Mouse (Mus musculus): ENCODE results near the gene Gm20388. TPM values are rescaled to one million over a fixed set of nuclear protein-coding genes. Genes with fewer than 3 reads are reported as not detected.

Gene Gm20388
- polyA plus RNA-seq, 1 experiment, result 59.3 TPM

GRCm38 (mm10) chr8:121847987-121848386 lies 1937.3 kb downstream of the Gm20388 start:
- DNase-seq (ENCODE audit: low read depth), result no peak
- TF ChIP-seq CTCF (IDR thresholded peaks at IDR 0.05; ENCODE audit: borderline replicate concordance, extremely low read depth, insufficient read depth, insufficient read length) (no peak), POLR2A (IDR thresholded peaks at IDR 0.05; ENCODE audit: borderline replicate concordance, extremely low read depth, insufficient read depth, insufficient read length, poor library complexity, severe bottlenecking) (no peak)

- no peak for TF ChIP-seq POLR2A (IDR thresholded peaks at IDR 0.05; ENCODE audit: borderline replicate concordance, extremely low read depth, insufficient read depth, insufficient read length, poor library complexity, severe bottlenecking)
- TF ChIP-seq CTCF (IDR thresholded peaks at IDR 0.05; ENCODE audit: borderline replicate concordance, extremely low read depth, insufficient read depth, insufficient read length), result no peak
- no peak for DNase-seq (ENCODE audit: low read depth)
These were observed 1937.9 kb downstream of the Gm20388 start for GRCm38 (mm10) chr8:121848495-121848894.

DNA sequence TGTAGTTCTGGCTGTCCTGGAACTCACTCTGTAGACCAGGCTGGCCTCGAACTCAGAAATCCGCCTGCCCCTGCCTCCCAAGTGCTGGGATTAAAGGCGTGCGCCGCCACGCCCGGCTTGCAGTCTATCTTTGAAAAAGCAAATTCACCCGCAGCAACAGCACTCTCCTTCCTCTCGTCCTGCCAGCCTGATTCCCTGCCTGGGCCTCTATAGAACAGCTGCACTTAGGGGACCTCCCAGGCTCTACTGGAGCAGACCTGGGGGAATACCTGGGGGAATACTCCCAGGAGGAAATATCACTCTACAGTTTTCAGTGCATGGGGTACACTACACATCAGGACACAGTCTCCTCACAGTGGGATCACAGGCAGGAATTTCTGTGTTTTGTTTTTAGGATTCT lies 1938.7 kb downstream of the Gm20388 start:
- TF ChIP-seq CTCF (IDR thresholded peaks at IDR 0.05; ENCODE audit: borderline replicate concordance, extremely low read depth, insufficient read depth, insufficient read length) (no peak), POLR2A (IDR thresholded peaks at IDR 0.05; ENCODE audit: borderline replicate concordance, extremely low read depth, insufficient read depth, insufficient read length, poor library complexity, severe bottlenecking) (no peak)
- DNase-seq (ENCODE audit: low read depth), result no peak

GRCm38 (mm10) chr8:121850018-121850417 lies 1939.4 kb downstream of the Gm20388 start:
- TF ChIP-seq POLR2A (IDR thresholded peaks at IDR 0.05; ENCODE audit: borderline replicate concordance, extremely low read depth, insufficient read depth, insufficient read length, poor library complexity, severe bottlenecking), result no peak
- TF ChIP-seq CTCF (IDR thresholded peaks at IDR 0.05; ENCODE audit: borderline replicate concordance, extremely low read depth, insufficient read depth, insufficient read length), result peak; percentile 96
- peak; percentile 90 for DNase-seq (ENCODE audit: low read depth)

- TF ChIP-seq CTCF (IDR thresholded peaks at IDR 0.05; ENCODE audit: borderline replicate concordance, extremely low read depth, insufficient read depth, insufficient read length) (no peak), POLR2A (IDR thresholded peaks at IDR 0.05; ENCODE audit: borderline replicate concordance, extremely low read depth, insufficient read depth, insufficient read length, poor library complexity, severe bottlenecking) (no peak)
- DNase-seq (ENCODE audit: low read depth), result no peak
These were observed 1939.8 kb downstream of the Gm20388 start for GRCm38 (mm10) chr8:121850436-121850820.

DNA sequence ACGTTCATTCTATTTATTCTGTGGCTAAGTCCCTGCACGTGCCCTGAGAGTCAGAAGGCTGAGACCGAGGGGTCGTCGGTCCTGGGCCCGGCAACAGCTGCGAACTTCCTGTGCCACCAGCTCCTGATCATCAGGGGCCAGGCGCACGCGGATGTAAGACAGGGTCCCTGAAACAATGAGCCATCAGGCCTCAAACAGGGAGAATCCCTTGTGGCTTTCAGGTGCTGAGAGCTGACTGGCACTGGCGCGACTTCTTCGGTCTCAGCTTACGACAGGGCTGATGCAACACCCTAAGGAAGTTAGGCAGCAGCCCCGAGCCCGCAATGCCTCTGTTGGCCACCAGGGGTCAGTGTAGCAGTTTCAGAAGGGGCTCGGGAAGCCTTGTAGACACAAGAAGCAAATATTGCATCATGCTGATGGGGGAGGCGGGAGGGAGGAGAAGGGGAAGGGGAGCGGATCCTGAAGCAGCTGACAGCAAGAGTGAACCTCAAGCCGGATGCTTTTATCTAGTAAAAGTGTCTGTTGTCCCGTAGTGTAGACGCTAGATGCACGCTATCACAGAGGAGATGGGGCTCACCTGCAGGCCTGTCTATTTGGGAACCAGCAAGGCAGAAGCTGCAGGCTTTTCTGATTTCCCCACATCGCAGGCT lies 1940.3 kb downstream of the Gm20388 start:
- TF ChIP-seq CTCF (IDR thresholded peaks at IDR 0.05; ENCODE audit: borderline replicate concordance, extremely low read depth, insufficient read depth, insufficient read length), result peak; percentile 99
- TF ChIP-seq POLR2A (IDR thresholded peaks at IDR 0.05; ENCODE audit: borderline replicate concordance, extremely low read depth, insufficient read depth, insufficient read length, poor library complexity, severe bottlenecking), result no peak
- DNase-seq (ENCODE audit: low read depth), result peak; percentile 97

- TF ChIP-seq POLR2A (IDR thresholded peaks at IDR 0.05; ENCODE audit: borderline replicate concordance, extremely low read depth, insufficient read depth, insufficient read length, poor library complexity, severe bottlenecking), result no peak
- no peak for TF ChIP-seq CTCF (IDR thresholded peaks at IDR 0.05; ENCODE audit: borderline replicate concordance, extremely low read depth, insufficient read depth, insufficient read length)
- DNase-seq (ENCODE audit: low read depth), result no peak
These were observed 1941.1 kb downstream of the Gm20388 start for GRCm38 (mm10) chr8:121851716-121852115.

GRCm38 (mm10) chr8:121852464-121852863 lies 1941.8 kb downstream of the Gm20388 start:
- no peak for DNase-seq (ENCODE audit: low read depth)
- TF ChIP-seq CTCF (IDR thresholded peaks at IDR 0.05; ENCODE audit: borderline replicate concordance, extremely low read depth, insufficient read depth, insufficient read length) (no peak), POLR2A (IDR thresholded peaks at IDR 0.05; ENCODE audit: borderline replicate concordance, extremely low read depth, insufficient read depth, insufficient read length, poor library complexity, severe bottlenecking) (no peak)

- DNase-seq (ENCODE audit: low read depth), result no peak
These were observed 1942.9 kb downstream of the Gm20388 start for GRCm38 (mm10) chr8:121853586-121853985.

GRCm38 (mm10) chr8:121856071-121856746 lies 1945.6 kb downstream of the Gm20388 start:
- TF ChIP-seq CTCF (IDR thresholded peaks at IDR 0.05; ENCODE audit: borderline replicate concordance, extremely low read depth, insufficient read depth, insufficient read length) (no peak), POLR2A (IDR thresholded peaks at IDR 0.05; ENCODE audit: borderline replicate concordance, extremely low read depth, insufficient read depth, insufficient read length, poor library complexity, severe bottlenecking) (no peak)
- no peak for DNase-seq (ENCODE audit: low read depth)

More at GRCm38 (mm10) chr8:121853586-121853985, 1942.9 kb downstream of the Gm20388 start:
- TF ChIP-seq POLR2A (IDR thresholded peaks at IDR 0.05; ENCODE audit: borderline replicate concordance, extremely low read depth, insufficient read depth, insufficient read length, poor library complexity, severe bottlenecking), result no peak
- TF ChIP-seq CTCF (IDR thresholded peaks at IDR 0.05; ENCODE audit: borderline replicate concordance, extremely low read depth, insufficient read depth, insufficient read length), result no peak

DNA sequence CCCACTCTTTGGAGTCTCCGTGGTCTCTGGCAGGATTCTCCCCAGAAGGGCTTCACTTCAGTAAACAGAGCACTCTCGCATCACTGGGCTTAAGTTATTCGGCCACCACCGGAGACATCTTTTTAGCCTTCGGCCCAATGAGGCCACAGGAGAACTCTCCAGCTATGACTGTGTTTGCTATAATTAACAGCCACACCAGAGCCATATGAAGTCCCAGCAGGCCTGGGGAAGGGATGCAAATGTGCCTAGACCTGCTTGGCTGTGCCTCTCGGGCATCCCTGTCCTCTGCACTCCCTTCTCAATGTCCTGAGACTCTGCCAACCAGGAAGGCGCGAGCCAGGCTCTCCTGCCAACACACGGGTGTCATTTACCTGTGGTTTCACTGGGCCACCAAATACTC lies 1946.7 kb downstream of the Gm20388 start:
- TF ChIP-seq POLR2A (IDR thresholded peaks at IDR 0.05; ENCODE audit: borderline replicate concordance, extremely low read depth, insufficient read depth, insufficient read length, poor library complexity, severe bottlenecking), result no peak
- no peak for DNase-seq (ENCODE audit: low read depth)

- no peak for DNase-seq (ENCODE audit: low read depth)
- no peak for TF ChIP-seq CTCF (IDR thresholded peaks at IDR 0.05; ENCODE audit: borderline replicate concordance, extremely low read depth, insufficient read depth, insufficient read length)
These were observed 1947.1 kb downstream of the Gm20388 start for GRCm38 (mm10) chr8:121857747-121858146.

Data from brain, embryonic 14.5 days (tissue).